ENCODE assay signal across 16 mouse cellular contexts in the genomic region with DNA sequence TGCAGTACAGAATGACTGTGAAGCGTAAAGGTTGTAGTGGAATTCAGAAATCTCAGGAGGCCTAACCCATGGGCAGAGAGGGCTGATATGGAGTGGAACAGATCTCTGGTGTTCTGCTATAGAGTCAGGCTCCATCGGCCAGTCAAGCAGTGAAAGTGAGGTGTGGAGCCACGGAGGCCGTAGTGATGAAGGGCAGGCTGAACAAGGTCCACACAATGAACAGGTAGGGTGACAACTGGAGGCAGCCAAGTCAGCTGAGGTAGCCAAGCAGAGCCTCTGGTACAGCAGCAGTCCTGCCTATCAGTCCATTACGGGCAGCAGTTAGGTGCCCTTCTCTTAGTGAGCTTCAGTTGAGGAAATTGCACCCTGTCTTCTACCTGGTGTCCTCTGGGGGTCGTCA.
"Had no signal": no experiment of that assay in that cellular context is flagged by ENCODE, and none has a peak within 500 bp of the region (broad histone marks: within the 10 kb centered on the region; RNA-seq: fewer than 3 reads in every experiment).

No protein-coding gene starts in this region.

- H3K36me3 ChIP-seq: liver, embryonic 12.5 days; midbrain, embryonic 10.5 days; midbrain, embryonic 13.5 days; neural tube, embryonic 13.5 days; neural tube, embryonic 15.5 days had no signal

- H3K27ac ChIP-seq: liver, embryonic 12.5 days; liver, embryonic 14.5 days; midbrain, embryonic 10.5 days; midbrain, embryonic 13.5 days; neural tube, embryonic 13.5 days; neural tube, embryonic 15.5 days had no signal

- H3K4me2 ChIP-seq: liver, embryonic 12.5 days; lung, embryonic 14.5 days; midbrain, embryonic 13.5 days; neural tube, embryonic 13.5 days; neural tube, embryonic 15.5 days had no signal

- H3K9me3 ChIP-seq: liver, embryonic 12.5 days; midbrain, embryonic 10.5 days; midbrain, embryonic 13.5 days; neural tube, embryonic 13.5 days; neural tube, embryonic 15.5 days had no signal

- ATAC-seq: liver, embryonic 12.5 days; midbrain, embryonic 13.5 days; midbrain, embryonic 16.5 days had no signal

- H3K4me3 ChIP-seq: liver, embryonic 12.5 days; midbrain, embryonic 10.5 days; midbrain, embryonic 13.5 days; myocyte; neural tube, embryonic 13.5 days; neural tube, embryonic 15.5 days had no signal

- H3K27me3 ChIP-seq: midbrain, embryonic 13.5 days; neural tube, embryonic 13.5 days; neural tube, embryonic 15.5 days had no signal

- H3K9ac ChIP-seq: liver, embryonic 12.5 days; liver, embryonic 14.5 days; lung, embryonic 14.5 days; midbrain, embryonic 13.5 days; neural tube, embryonic 13.5 days; neural tube, embryonic 15.5 days had no signal

- DNase-seq: lung, adult 18-20 months; lung, embryonic 14.5 days; lung, postnatal 10 days; lung, postnatal 4 days; right cerebral cortex, postnatal 14 days; thymus, adult 18-20 months; thymus, postnatal 25 days; thymus, postnatal 4 days had no signal

- H3K4me1 ChIP-seq: liver, embryonic 12.5 days; midbrain, embryonic 10.5 days; midbrain, embryonic 13.5 days; neural tube, embryonic 13.5 days; neural tube, embryonic 15.5 days had no signal
